Mouse (Mus musculus) limb, embryonic 13.5 days (tissue): Measurements from ENCODE around the gene Fgf5. TPM values are rescaled to one million over a fixed set of nuclear protein-coding genes. Genes with fewer than 3 reads are reported as not detected.
A peak's percentile ranks its signal among the peaks of the same experiment; 100 is the strongest.

Experiments
- ATAC-seq: fragments of 200-750 bp; cut with Nextera tagmentation; 2 replicates; pipeline ENCODE4 v1.8.0; 2017; ENCODE audit warnings: low read depth, moderate number of reproducible peaks, moderate TSS enrichment; ENCODE audit not compliant: low FRiP score
- H3K27ac ChIP-seq: fragments of 300-500 bp; sonication (generic); 2 replicates; pipeline ENCODE4 v1.5.1; 2015; ENCODE audit warnings: inconsistent platforms, mild to moderate bottlenecking, moderate library complexity
- H3K27me3 ChIP-seq: fragments of 300-500 bp; sonication (generic); 2 replicates; pipeline ENCODE4 v1.6.1; 2015; ENCODE audit warnings: mild to moderate bottlenecking, inconsistent platforms
- H3K36me3 ChIP-seq: fragments of 300-500 bp; sonication (generic); 2 replicates; pipeline ENCODE4 v1.6.1; 2015; ENCODE audit warnings: inconsistent platforms, mild to moderate bottlenecking, moderate library complexity
- H3K4me1 ChIP-seq: fragments of 300-500 bp; sonication (generic); 2 replicates; pipeline ENCODE4 v1.6.1; 2015; ENCODE audit warnings: inconsistent platforms
- H3K4me2 ChIP-seq: fragments of 300-500 bp; sonication (generic); replicated peaks from 2 replicates; pipeline ENCODE4 v1.6.1; 2015; ENCODE audit warnings: inconsistent platforms, mild to moderate bottlenecking, moderate library complexity
- H3K4me3 ChIP-seq: fragments of 300-500 bp; sonication (generic); 2 replicates; pipeline ENCODE4 v1.5.1; 2015; ENCODE audit warnings: moderate library complexity, mild to moderate bottlenecking, inconsistent platforms
- H3K9ac ChIP-seq: fragments of 300-500 bp; sonication (generic); 2 replicates; pipeline ENCODE4 v1.6.1; 2015; ENCODE audit warnings: mild to moderate bottlenecking, inconsistent platforms
- H3K9me3 ChIP-seq: fragments of 300-500 bp; sonication (generic); 2 replicates; pipeline ENCODE4 v1.6.1; 2016; ENCODE audit warnings: inconsistent platforms
- WGBS: fragments of 180-500 bp; shearing (Covaris S2); methylation state at CpG from one replicate; pipeline ENCODE4 v1.1.7; 2015; 5-methylcytosine and 5-hydroxymethylcytosine counted together
- polyA plus RNA-seq: library from polyadenylated mRNA; unstranded; fragments of >200 nt; fragmentation: Nextera tagmentation; extraction: Ambion mirVana; gene quantifications from 2 replicates; pipeline ENCODE4 v1.2.1, GENCODE M21; 2015

Fgf5 gene
- polyA plus RNA-seq, 1 experiment from 2014 or later, result 1.0 TPM

DNA sequence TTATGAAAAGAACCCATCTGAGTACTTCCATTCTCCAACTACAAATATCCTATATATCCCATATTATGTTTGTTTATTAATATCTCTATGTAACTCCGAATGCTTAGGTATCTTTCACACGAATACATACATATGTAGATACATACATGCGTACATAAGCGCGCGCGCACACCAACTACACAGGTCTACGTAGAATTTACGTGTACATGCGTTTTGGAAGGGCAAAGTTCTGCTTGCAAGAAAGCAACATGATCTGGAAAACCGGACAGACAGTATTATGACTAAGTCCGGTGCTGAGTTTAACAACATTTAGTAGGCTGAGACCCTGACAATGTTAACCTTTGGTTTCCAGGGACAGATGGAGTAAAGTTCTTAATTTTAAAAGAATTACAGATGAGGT is 1.2 kb downstream of the Fgf5 start:
- ATAC-seq, result no peak
- peaks cover 78% of the 10 kb centered on the region for H3K27me3 ChIP-seq

GRCm38 (mm10) chr5:98255760-98256490 is 1.9 kb downstream of the Fgf5 start:
- Histone ChIP-seq H3K27ac (no peak overlapping the region), H3K36me3 (no peaks in the 10 kb centered on the region), H3K4me2 (peak overlapping the region; percentile 21; the same call in 1 of the 2 replicates), H3K4me1 (peaks cover 21% of the 10 kb centered on the region), H3K27me3 (peaks cover 73% of the 10 kb centered on the region), H3K4me3 (peak overlapping the region; percentile 3; the same call in 1 of the 2 replicates), H3K9me3 (no peaks in the 10 kb centered on the region), H3K9ac (no peak overlapping the region)
- no peak for ATAC-seq
- WGBS, result 7% methylated on average over 18 of the region's 18 CpGs

More for the DNA sequence above, 1.2 kb downstream of the Fgf5 start:
- no peak overlapping the region for H3K27ac ChIP-seq
- 0 out of 2 replicates have a peak overlapping the region, but pooled peaks have one; percentile 3 for H3K4me3 ChIP-seq
- no peak overlapping the region for H3K9ac ChIP-seq
- H3K4me1 ChIP-seq, result peaks cover 21% of the 10 kb centered on the region
- no peaks in the 10 kb centered on the region for H3K36me3 ChIP-seq
- 3% methylated on average over 12 of the region's 12 CpGs for WGBS
- no peaks in the 10 kb centered on the region for H3K9me3 ChIP-seq
- peak overlapping the region; percentile 21; the same call in 1 of the 2 replicates for H3K4me2 ChIP-seq

DNA sequence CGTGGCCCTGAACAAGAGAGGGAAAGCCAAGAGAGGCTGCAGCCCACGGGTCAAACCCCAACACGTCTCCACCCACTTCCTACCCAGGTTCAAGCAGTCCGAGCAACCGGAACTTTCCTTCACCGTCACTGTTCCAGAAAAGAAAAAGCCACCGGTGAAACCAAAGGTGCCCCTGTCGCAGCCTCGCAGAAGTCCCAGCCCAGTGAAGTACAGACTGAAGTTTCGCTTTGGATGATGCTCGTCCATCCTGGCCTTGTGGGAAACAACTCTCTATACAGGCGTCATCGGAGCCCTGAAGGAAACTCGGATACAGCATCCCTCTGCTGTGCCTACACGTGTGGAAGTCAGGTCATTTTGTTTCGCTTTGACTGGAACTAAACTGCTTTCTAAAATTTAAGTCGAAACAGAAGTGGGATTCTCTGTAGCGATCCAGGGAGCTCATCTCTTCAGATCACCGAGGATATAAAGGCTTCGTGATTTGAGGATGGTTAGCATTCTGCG is 21.4 kb downstream of the Fgf5 start:
- ATAC-seq, result no peak
- WGBS, result 87% methylated on average over 21 of the region's 21 CpGs

GRCm38 (mm10) chr5:98281993-98282392 is 28.0 kb downstream of the Fgf5 start:
- H3K27me3 ChIP-seq, result peaks cover 17% of the 10 kb centered on the region; the same call in 1 of the 2 replicates
- no peak overlapping the region for H3K4me3 ChIP-seq
- H3K36me3 ChIP-seq, result no peaks in the 10 kb centered on the region
- peak overlapping the region; percentile 2; the same call in 1 of the 2 replicates for H3K4me2 ChIP-seq
- H3K9ac ChIP-seq, result no peak overlapping the region
- H3K27ac ChIP-seq, result no peak overlapping the region
- WGBS, result 11% methylated on average over 9 of the region's 9 CpGs
- H3K4me1 ChIP-seq, result peaks cover 17% of the 10 kb centered on the region
- H3K9me3 ChIP-seq, result no peaks in the 10 kb centered on the region
- ATAC-seq, result no peak

More for the DNA sequence above, 21.4 kb downstream of the Fgf5 start:
- H3K4me3 ChIP-seq, result no peak overlapping the region
- H3K36me3 ChIP-seq, result no peaks in the 10 kb centered on the region
- no peaks in the 10 kb centered on the region for H3K27me3 ChIP-seq
- no peak overlapping the region for H3K27ac ChIP-seq
- H3K9me3 ChIP-seq, result no peaks in the 10 kb centered on the region
- H3K4me2 ChIP-seq, result no peak overlapping the region
- no peak overlapping the region for H3K9ac ChIP-seq
- H3K4me1 ChIP-seq, result no peaks in the 10 kb centered on the region

DNA sequence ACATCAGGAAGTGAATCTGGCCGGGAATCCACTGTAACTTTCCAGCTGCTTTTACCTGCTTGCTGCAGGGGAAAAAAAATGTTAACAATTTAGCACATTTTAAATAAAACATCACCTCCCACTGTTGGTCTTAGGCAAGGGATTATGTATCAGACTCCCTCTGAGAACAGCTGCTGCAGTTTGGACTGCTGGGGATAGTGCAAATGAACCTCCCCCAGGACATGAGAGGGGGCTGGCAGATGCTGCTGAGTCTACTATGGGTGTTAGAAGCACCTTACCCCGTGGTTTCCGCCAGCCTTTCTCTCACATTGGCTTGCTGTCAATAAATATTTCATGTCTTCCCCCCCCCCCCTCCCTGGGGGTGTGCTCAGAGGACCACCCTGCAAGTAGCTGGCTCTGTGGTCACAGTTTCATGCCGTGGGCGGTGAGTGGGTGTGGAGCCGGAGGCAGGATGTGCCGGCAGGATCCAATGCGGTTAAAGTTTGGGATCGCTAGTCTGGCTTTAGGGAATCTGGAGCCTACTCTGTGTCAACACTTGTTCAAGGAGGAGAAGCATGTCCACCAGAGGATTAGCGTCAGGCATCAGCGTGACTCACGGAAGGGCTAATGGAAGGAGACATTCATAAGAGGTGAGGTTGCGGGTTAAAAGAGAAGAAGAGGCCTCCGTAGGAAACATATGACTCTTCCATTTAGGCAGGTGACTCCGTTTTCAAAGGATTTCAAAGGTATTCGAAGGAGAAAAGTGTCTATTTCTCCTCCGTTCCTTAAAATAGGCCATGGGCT is 29.9 kb downstream of the Fgf5 start:
- 26% methylated on average over 17 of the region's 17 CpGs for WGBS
- no peaks in the 10 kb centered on the region for H3K9me3 ChIP-seq
- peaks cover 17% of the 10 kb centered on the region for H3K4me1 ChIP-seq
- no peaks in the 10 kb centered on the region for H3K36me3 ChIP-seq
- peak overlapping the region; percentile 42 for H3K4me2 ChIP-seq
- H3K27ac ChIP-seq, result no peak overlapping the region
- ATAC-seq, result peak; percentile 71
- H3K9ac ChIP-seq, result no peak overlapping the region
- no peak overlapping the region for H3K4me3 ChIP-seq
- peaks cover 17% of the 10 kb centered on the region; the same call in 1 of the 2 replicates for H3K27me3 ChIP-seq

GRCm38 (mm10) chr5:98290642-98291041 is 36.7 kb downstream of the Fgf5 start:
- Histone ChIP-seq H3K27ac (no peak overlapping the region), H3K9me3 (no peaks in the 10 kb centered on the region), H3K4me3 (no peak overlapping the region), H3K36me3 (no peaks in the 10 kb centered on the region), H3K4me2 (no peak overlapping the region), H3K4me1 (peaks cover 7% of the 10 kb centered on the region), H3K27me3 (peaks cover 47% of the 10 kb centered on the region), H3K9ac (no peak overlapping the region)
- ATAC-seq, result no peak
- 84% methylated on average over 8 of the region's 8 CpGs for WGBS

- no peaks in the 10 kb centered on the region for H3K36me3 ChIP-seq
- H3K9me3 ChIP-seq, result no peaks in the 10 kb centered on the region
- H3K4me2 ChIP-seq, result peak overlapping the region; percentile 58
- peak overlapping the region; percentile 31 for H3K4me3 ChIP-seq
- no peak overlapping the region for H3K27ac ChIP-seq
- 2% methylated on average over 19 of the region's 19 CpGs for WGBS
- no peak overlapping the region for H3K9ac ChIP-seq
- no peak for ATAC-seq
- peaks cover 53% of the 10 kb centered on the region for H3K27me3 ChIP-seq
- peaks cover 7% of the 10 kb centered on the region for H3K4me1 ChIP-seq
These were observed 38.5 kb downstream of the Fgf5 start for GRCm38 (mm10) chr5:98292388-98293048.

DNA sequence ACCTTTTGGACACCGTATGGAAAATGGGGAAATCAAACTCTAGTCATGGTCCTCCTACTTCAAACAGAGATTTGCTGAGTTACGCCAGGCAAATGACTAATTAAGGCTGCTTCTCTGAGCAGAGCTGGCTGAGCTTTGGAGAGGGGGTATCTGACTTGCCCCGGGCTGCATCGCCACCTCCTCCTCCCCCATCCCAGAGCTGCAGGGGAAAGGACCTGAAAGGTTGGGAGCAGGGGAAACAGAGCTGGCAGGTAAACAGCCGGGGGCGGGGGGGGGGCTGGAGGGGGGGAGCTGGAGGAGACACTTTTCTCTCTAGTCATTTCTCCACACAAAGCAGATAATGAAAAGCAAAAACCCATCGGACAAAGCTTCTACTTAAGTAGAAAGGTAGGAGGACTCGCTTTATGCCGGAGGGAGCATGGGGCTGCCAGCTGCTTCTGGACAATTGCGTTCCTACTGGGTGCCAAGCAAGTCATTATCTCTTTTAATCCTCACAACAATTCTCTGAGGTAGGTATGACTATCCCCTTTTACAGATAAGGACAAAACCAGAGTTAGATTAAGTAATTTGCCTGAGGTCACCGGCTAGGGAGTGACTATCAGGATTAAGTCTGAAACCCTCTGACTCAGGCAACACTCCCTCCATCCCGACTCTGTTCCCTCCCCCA is 39.2 kb downstream of the Fgf5 start:
- H3K9me3 ChIP-seq, result no peaks in the 10 kb centered on the region
- 1% methylated on average over 12 of the region's 12 CpGs for WGBS
- H3K4me2 ChIP-seq, result peak overlapping the region; percentile 58
- no peak overlapping the region for H3K27ac ChIP-seq
- no peaks in the 10 kb centered on the region for H3K36me3 ChIP-seq
- peak overlapping the region; percentile 31 for H3K4me3 ChIP-seq
- ATAC-seq, result no peak
- H3K27me3 ChIP-seq, result peaks cover 53% of the 10 kb centered on the region
- H3K4me1 ChIP-seq, result peaks cover 7% of the 10 kb centered on the region
- no peak overlapping the region for H3K9ac ChIP-seq

DNA sequence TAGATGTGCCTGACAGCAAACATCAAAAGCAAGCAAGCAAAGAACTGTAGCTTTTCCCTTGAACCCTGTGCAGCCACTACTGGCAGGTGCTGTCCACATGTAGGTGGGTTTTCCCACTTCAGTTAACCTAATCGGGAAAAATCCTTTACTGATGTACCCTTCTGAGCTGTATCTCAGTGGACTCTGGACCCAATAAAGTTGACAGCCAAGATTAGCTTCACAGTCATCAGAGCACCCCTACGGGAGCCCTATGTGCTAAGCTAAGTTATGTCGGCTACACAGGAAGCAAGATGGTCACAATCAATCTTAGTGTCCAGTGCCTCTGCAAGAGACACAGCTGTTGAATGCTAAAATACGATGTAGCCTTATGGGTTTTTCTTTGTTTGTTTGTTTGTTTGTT is 46.1 kb downstream of the Fgf5 start:
- Histone ChIP-seq H3K9ac (no peak overlapping the region), H3K36me3 (no peaks in the 10 kb centered on the region), H3K27ac (no peak overlapping the region), H3K4me1 (no peaks in the 10 kb centered on the region), H3K4me2 (no peak overlapping the region), H3K27me3 (peaks cover 10% of the 10 kb centered on the region), H3K4me3 (no peak overlapping the region), H3K9me3 (no peaks in the 10 kb centered on the region)
- ATAC-seq, result no peak
- WGBS, result 69% methylated on average over 4 of the region's 4 CpGs

DNA sequence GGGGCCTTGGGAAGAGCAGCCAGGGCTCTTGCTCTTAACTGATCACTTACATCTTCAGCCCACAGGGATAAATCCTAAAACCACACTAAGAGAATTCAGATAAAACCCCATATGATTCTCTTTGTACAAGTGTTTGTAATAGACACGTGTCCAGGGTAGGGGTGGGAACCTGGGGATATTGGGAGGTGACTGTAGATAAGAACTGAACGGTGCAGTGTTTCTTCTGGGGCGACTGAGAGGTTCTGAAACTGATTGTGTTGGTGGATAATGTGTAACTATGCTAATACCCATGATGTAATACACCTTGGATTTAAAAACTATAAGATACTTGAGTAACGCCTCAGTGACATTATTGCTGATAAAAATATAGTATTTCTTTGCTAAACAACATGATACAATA is 51.7 kb downstream of the Fgf5 start:
- Histone ChIP-seq H3K9ac (no peak overlapping the region), H3K4me2 (no peak overlapping the region), H3K4me3 (no peak overlapping the region), H3K36me3 (no peaks in the 10 kb centered on the region), H3K9me3 (no peaks in the 10 kb centered on the region), H3K27ac (no peak overlapping the region), H3K27me3 (peaks cover 2% of the 10 kb centered on the region; the same call in 1 of the 2 replicates), H3K4me1 (no peaks in the 10 kb centered on the region)
- ATAC-seq, result no peak
- 81% methylated on average over 4 of the region's 4 CpGs for WGBS

- Histone ChIP-seq H3K36me3 (no peaks in the 10 kb centered on the region), H3K27ac (no peak overlapping the region), H3K9me3 (no peaks in the 10 kb centered on the region), H3K27me3 (peaks cover 2% of the 10 kb centered on the region; the same call in 1 of the 2 replicates), H3K4me3 (no peak overlapping the region), H3K9ac (no peak overlapping the region), H3K4me2 (no peak overlapping the region), H3K4me1 (no peaks in the 10 kb centered on the region)
- ATAC-seq, result peak; percentile 67; the same call in 1 of the 2 replicates
- 55% methylated on average over 9 of the region's 9 CpGs for WGBS
These were observed 52.5 kb downstream of the Fgf5 start for GRCm38 (mm10) chr5:98306528-98306927.
